Mouse (Mus musculus) left cerebral cortex, postnatal 14 days (tissue): ENCODE measurements around the gene Gpr35. TPM values are rescaled to one million over a fixed set of nuclear protein-coding genes. Genes with fewer than 3 reads are reported as not detected.
A peak's percentile ranks its signal among the peaks of the same experiment; 100 is the strongest.

Experiments
- DNase-seq, 2 experiments: peaks; one replicate each; pipeline ENCODE4 v3.0.0; 2021 to 2022; ENCODE audit warnings: low spot score in 2 of 2, mixed read lengths in 1 of 2
- intact Hi-C: fragments of 180-260 bp; cut with DNase I; formaldehyde crosslinking; loops from one replicate; pipeline ENCODE4 v1.15.1; 2025
- total RNA-seq, 2 experiments: library from RNA; stranded (reverse); gene quantifications; 2 replicates each; pipeline ENCODE4 v1.2.3; 2021

Gene Gpr35
- total RNA-seq, 2 experiments from 2014 or later: 0.26 to 0.61 TPM

- intact Hi-C loops: no loop called here
- DNase-seq: no peak
Observed at GRCm38 (mm10) chr1:93029387-93029786, 78.7 kb downstream of the Gpr35 start.

GRCm38 (mm10) chr1:93030060-93030459 is 79.4 kb downstream of the Gpr35 start:
- DNase-seq: no peak
- intact Hi-C loops: no loop called here

- intact Hi-C loops: no loop called here
- peak in 1 of 2 experiments; percentile 55 for DNase-seq
Observed at GRCm38 (mm10) chr1:93031199-93031598, 80.5 kb downstream of the Gpr35 start.

GRCm38 (mm10) chr1:93033989-93034388 is 83.3 kb downstream of the Gpr35 start:
- intact Hi-C loops: no loop called here
- DNase-seq: no peak

- DNase-seq: no peak
- intact Hi-C loops: no loop called here
Observed at GRCm38 (mm10) chr1:93035981-93036380, 85.3 kb downstream of the Gpr35 start.

Other genes with a start within 250 kb of the Gpr35 start
- gene Gpc1, start 119.2 kb upstream of the Gpr35 start, total RNA-seq: 10 to 100 TPM; 73.9 to 88.5 TPM
- under 1 TPM; 0.11 to 0.19 TPM for gene Ankmy1, start 48.0 kb upstream of the Gpr35 start, total RNA-seq
- gene Dusp28, start 43.9 kb upstream of the Gpr35 start, total RNA-seq: 1 to 10 TPM; 6.6 to 8.1 TPM
- gene Rnpepl1, start 40.1 kb upstream of the Gpr35 start, total RNA-seq: 10 to 100 TPM; 39.9 to 42.5 TPM
- gene Capn10, start 16.5 kb upstream of the Gpr35 start, total RNA-seq: 10 to 100 TPM; 44.9 to 52.0 TPM
- gene Aqp12, start 55.5 kb downstream of the Gpr35 start, total RNA-seq: not detected
- gene Kif1a, start 151.1 kb downstream of the Gpr35 start, total RNA-seq: 100 to 1,000 TPM; 813 to 815 TPM
- gene Agxt, start 184.4 kb downstream of the Gpr35 start, total RNA-seq: not detected
- gene 2310007B03Rik, start 210.1 kb downstream of the Gpr35 start, total RNA-seq: not detected
- under 1 TPM; 0.07 to 0.19 TPM for gene Crocc2, start 217.9 kb downstream of the Gpr35 start, total RNA-seq